Mouse (Mus musculus): ENCODE measurements around the gene Tet3.

Gene Tet3

GRCm38 (mm10) chr6:83385569-83386090 is 73.3 kb downstream of the Tet3 start:
- in situ Hi-C loops (cut with MboI, MseI) = loop anchor here in 1 of 2 experiments (10.0 kb wide), 1 partner anchor 191 kb away; no protein-coding TSS in a partner anchor

- in situ Hi-C loops (cut with MboI, MseI) = loop anchor here in 1 of 2 experiments (10.0 kb wide), 1 partner anchor 187 kb away; no protein-coding TSS in a partner anchor
Observed at GRCm38 (mm10) chr6:83381510-83382491, 77.1 kb downstream of the Tet3 start.

- in situ Hi-C loops (cut with MboI, MseI) = no loop called here
Observed at GRCm38 (mm10) chr6:83373704-83374300, 85.1 kb downstream of the Tet3 start.

GRCm38 (mm10) chr6:83371350-83371749 is 87.5 kb downstream of the Tet3 start:
- in situ Hi-C loops (cut with MboI, MseI) = no loop called here

GRCm38 (mm10) chr6:83370316-83370965 is 88.4 kb downstream of the Tet3 start:
- in situ Hi-C loops (cut with MboI, MseI) = no loop called here

GRCm38 (mm10) chr6:83363075-83363474 is 95.8 kb downstream of the Tet3 start:
- in situ Hi-C loops (cut with MboI, MseI) = loop anchor here in 1 of 2 experiments (5.0 kb wide), 1 partner anchor 39 kb away; no protein-coding TSS in a partner anchor

GRCm38 (mm10) chr6:83361523-83362248 is 97.2 kb downstream of the Tet3 start:
- in situ Hi-C loops (cut with MboI, MseI) = loop anchor here in 1 of 2 experiments (5.0 kb wide), 1 partner anchor 41 kb away; no protein-coding TSS in a partner anchor

GRCm38 (mm10) chr6:83357436-83357835 is 101.4 kb downstream of the Tet3 start:
- in situ Hi-C loops (cut with MboI, MseI) = loop anchor here (5.0 kb wide), 2 partner anchors 155 to 300 kb away; partner anchors contain the start of gene Clec4f (in 1 of the 2)

- in situ Hi-C loops (cut with MboI, MseI) = loop anchor here (5.0 kb wide), 2 partner anchors 156 to 301 kb away; partner anchors contain the start of gene Clec4f (in 1 of the 2)
Observed at GRCm38 (mm10) chr6:83356569-83357138, 102.2 kb downstream of the Tet3 start.

- in situ Hi-C loops (cut with MboI, MseI) = loop anchor here (5.0 kb wide), 3 partner anchors 157 to 302 kb away; partner anchors contain the start of gene Clec4f (in 1 of the 2)
Observed at GRCm38 (mm10) chr6:83354856-83355781, 103.8 kb downstream of the Tet3 start.

GRCm38 (mm10) chr6:83352666-83353410 is 106.0 kb downstream of the Tet3 start:
- in situ Hi-C loops (cut with MboI, MseI) = loop anchor here in 1 of 2 experiments (5.0 kb wide), 2 partner anchors 159 to 214 kb away; no protein-coding TSS in a partner anchor

GRCm38 (mm10) chr6:83351490-83352160 is 107.3 kb downstream of the Tet3 start:
- in situ Hi-C loops (cut with MboI, MseI) = loop anchor here in 1 of 2 experiments (5.0 kb wide), 2 partner anchors 161 to 216 kb away; no protein-coding TSS in a partner anchor

GRCm38 (mm10) chr6:83350851-83351405 is 108.0 kb downstream of the Tet3 start:
- in situ Hi-C loops (cut with MboI, MseI) = loop anchor here in 1 of 2 experiments (5.0 kb wide), 2 partner anchors 161 to 216 kb away; no protein-coding TSS in a partner anchor

GRCm38 (mm10) chr6:83350172-83350571 is 108.7 kb downstream of the Tet3 start:
- in situ Hi-C loops (cut with MboI, MseI) = loop anchor here in 1 of 2 experiments (5.0 kb wide), 2 partner anchors 162 to 217 kb away; no protein-coding TSS in a partner anchor

GRCm38 (mm10) chr6:83349274-83349958 is 109.5 kb downstream of the Tet3 start:
- in situ Hi-C loops (cut with MboI, MseI) = no loop called here

GRCm38 (mm10) chr6:83348873-83349272 is 110.0 kb downstream of the Tet3 start, which contains the start of gene Bola3:
Bola3 (plus strand) TSS chr6:83349147.
- in situ Hi-C loops (cut with MboI, MseI) = no loop called here
